Mouse (Mus musculus): ENCODE measurements around the gene Fam240a. TPM values are rescaled to one million over a fixed set of nuclear protein-coding genes. Genes with fewer than 3 reads are reported as not detected.

Gene Fam240a
- polyA plus RNA-seq, 1 experiment from 2014 or later: not detected

GRCm38 (mm10) chr9:110954681-110955445, 38.2 kb upstream of the Fam240a start:
- no peaks in the 10 kb centered on the region for H3K9me3 ChIP-seq (ENCODE audit: control insufficient read depth, low read length)
- DNase-seq (ENCODE audit: low spot score): no peak
- H3K36me3 ChIP-seq (ENCODE audit: control insufficient read depth, insufficient read depth, low read length): no peaks in the 10 kb centered on the region
- H3K4me1 ChIP-seq (replicated peaks; ENCODE audit: control insufficient read depth, insufficient read depth, low read length): no peaks in the 10 kb centered on the region
- H3K27ac ChIP-seq (ENCODE audit: low read depth): no peak overlapping the region
- no peak overlapping the region for H3K9ac ChIP-seq (ENCODE audit: low read length)
- 53% methylated on average over 2 of the region's 2 CpGs for WGBS
- peaks cover 12% of the 10 kb centered on the region; the same call in 1 of the 2 replicates for H3K27me3 ChIP-seq (replicated peaks; ENCODE audit: control insufficient read depth, insufficient read depth, low read length)
- H3K4me2 ChIP-seq (ENCODE audit: low read length): no peak overlapping the region
- H3K4me3 ChIP-seq (ENCODE audit: low read depth, low read length): no peak overlapping the region
- ATAC-seq (replicated peaks; ENCODE audit: low FRiP score, low TSS enrichment, low read depth): no peak

GRCm38 (mm10) chr9:110953550-110954461, 37.1 kb upstream of the Fam240a start:
- H3K27me3 ChIP-seq (replicated peaks; ENCODE audit: control insufficient read depth, insufficient read depth, low read length): peaks cover 12% of the 10 kb centered on the region; the same call in 1 of the 2 replicates
- peak; percentile 88 for DNase-seq (ENCODE audit: low spot score)
- H3K4me3 ChIP-seq (ENCODE audit: low read depth, low read length): peak overlapping the region; percentile 48
- H3K27ac ChIP-seq (ENCODE audit: low read depth): no peak overlapping the region
- no peaks in the 10 kb centered on the region for H3K36me3 ChIP-seq (ENCODE audit: control insufficient read depth, insufficient read depth, low read length)
- ATAC-seq (replicated peaks; ENCODE audit: low FRiP score, low TSS enrichment, low read depth): peak; percentile 73
- H3K9ac ChIP-seq (ENCODE audit: low read length): peak overlapping the region; percentile 22; the same call in 1 of the 2 replicates
- under 1% methylated on average over 44 of the region's 44 CpGs for WGBS
- H3K4me2 ChIP-seq (ENCODE audit: low read length): peak overlapping the region; percentile 90
- no peaks in the 10 kb centered on the region for H3K4me1 ChIP-seq (replicated peaks; ENCODE audit: control insufficient read depth, insufficient read depth, low read length)
- no peaks in the 10 kb centered on the region for H3K9me3 ChIP-seq (ENCODE audit: control insufficient read depth, low read length)

- Histone ChIP-seq H3K9ac (ENCODE audit: low read length) (no peak overlapping the region), H3K4me3 (ENCODE audit: low read depth, low read length) (peak overlapping the region; percentile 48), H3K27me3 (replicated peaks; ENCODE audit: control insufficient read depth, insufficient read depth, low read length) (peaks cover 12% of the 10 kb centered on the region; the same call in 1 of the 2 replicates), H3K36me3 (ENCODE audit: control insufficient read depth, insufficient read depth, low read length) (no peaks in the 10 kb centered on the region), H3K9me3 (ENCODE audit: control insufficient read depth, low read length) (no peaks in the 10 kb centered on the region), H3K27ac (ENCODE audit: low read depth) (no peak overlapping the region), H3K4me2 (ENCODE audit: low read length) (peak overlapping the region; percentile 90), H3K4me1 (replicated peaks; ENCODE audit: control insufficient read depth, insufficient read depth, low read length) (no peaks in the 10 kb centered on the region)
- WGBS: 44% methylated on average over 5 of the region's 5 CpGs
- ATAC-seq (replicated peaks; ENCODE audit: low FRiP score, low TSS enrichment, low read depth) (no peak), DNase-seq (ENCODE audit: low spot score) (no peak)
Observed at GRCm38 (mm10) chr9:110952931-110953549, 36.4 kb upstream of the Fam240a start.

- H3K4me1 ChIP-seq (replicated peaks; ENCODE audit: control insufficient read depth, insufficient read depth, low read length): no peaks in the 10 kb centered on the region
- H3K9ac ChIP-seq (ENCODE audit: low read length): no peak overlapping the region
- H3K4me2 ChIP-seq (ENCODE audit: low read length): no peak overlapping the region
- peaks cover 14% of the 10 kb centered on the region for H3K27me3 ChIP-seq (replicated peaks; ENCODE audit: control insufficient read depth, insufficient read depth, low read length)
- ATAC-seq (replicated peaks; ENCODE audit: low FRiP score, low TSS enrichment, low read depth) (no peak), DNase-seq (ENCODE audit: low spot score) (no peak)
- 61% methylated on average over 6 of the region's 6 CpGs for WGBS
- H3K9me3 ChIP-seq (ENCODE audit: control insufficient read depth, low read length): no peaks in the 10 kb centered on the region
- H3K36me3 ChIP-seq (ENCODE audit: control insufficient read depth, insufficient read depth, low read length): no peaks in the 10 kb centered on the region
- no peak overlapping the region for H3K27ac ChIP-seq (ENCODE audit: low read depth)
- no peak overlapping the region for H3K4me3 ChIP-seq (ENCODE audit: low read depth, low read length)
Observed at GRCm38 (mm10) chr9:110952398-110952797, 35.7 kb upstream of the Fam240a start.

- no peak overlapping the region for H3K27ac ChIP-seq (ENCODE audit: low read depth)
- H3K4me2 ChIP-seq (ENCODE audit: low read length): no peak overlapping the region
- DNase-seq (ENCODE audit: low spot score) (no peak), ATAC-seq (replicated peaks; ENCODE audit: low FRiP score, low TSS enrichment, low read depth) (no peak)
- H3K9ac ChIP-seq (ENCODE audit: low read length): no peak overlapping the region
- H3K4me3 ChIP-seq (ENCODE audit: low read depth, low read length): no peak overlapping the region
- peaks cover 20% of the 10 kb centered on the region for H3K27me3 ChIP-seq (replicated peaks; ENCODE audit: control insufficient read depth, insufficient read depth, low read length)
- H3K4me1 ChIP-seq (replicated peaks; ENCODE audit: control insufficient read depth, insufficient read depth, low read length): no peaks in the 10 kb centered on the region
- H3K9me3 ChIP-seq (ENCODE audit: control insufficient read depth, low read length): no peaks in the 10 kb centered on the region
- 94% methylated on average over 13 of the region's 13 CpGs for WGBS
- no peaks in the 10 kb centered on the region for H3K36me3 ChIP-seq (ENCODE audit: control insufficient read depth, insufficient read depth, low read length)
Observed at GRCm38 (mm10) chr9:110951866-110952265, 35.2 kb upstream of the Fam240a start.

GRCm38 (mm10) chr9:110951397-110951796, 34.7 kb upstream of the Fam240a start, which contains the start of gene Lrrc2:
Lrrc2 (plus strand) TSS chr9:110951545.
- H3K4me2 ChIP-seq (ENCODE audit: low read length): no peak within 1 kb of the TSS
- no peak within 1 kb of the TSS for H3K9ac ChIP-seq (ENCODE audit: low read length)
- no peaks in the 10 kb centered on the region for H3K9me3 ChIP-seq (ENCODE audit: control insufficient read depth, low read length)
- ATAC-seq (replicated peaks; ENCODE audit: low FRiP score, low TSS enrichment, low read depth) (no peak), DNase-seq (ENCODE audit: low spot score) (no peak)
- H3K27me3 ChIP-seq (replicated peaks; ENCODE audit: control insufficient read depth, insufficient read depth, low read length): peaks cover 24% of the 10 kb centered on the region
- WGBS: 75% methylated on average over 11 of the region's 11 CpGs
- no peak within 1 kb of the TSS for H3K4me3 ChIP-seq (ENCODE audit: low read depth, low read length)
- H3K27ac ChIP-seq (ENCODE audit: low read depth): no peak within 1 kb of the TSS
- no peaks in the 10 kb centered on the region for H3K36me3 ChIP-seq (ENCODE audit: control insufficient read depth, insufficient read depth, low read length)
- H3K4me1 ChIP-seq (replicated peaks; ENCODE audit: control insufficient read depth, insufficient read depth, low read length): no peaks in the 10 kb centered on the region

- H3K36me3 ChIP-seq (ENCODE audit: control insufficient read depth, insufficient read depth, low read length): no peaks in the 10 kb centered on the region
- H3K27ac ChIP-seq (ENCODE audit: low read depth): no peak overlapping the region
- DNase-seq (ENCODE audit: low spot score): no peak
- no peaks in the 10 kb centered on the region for H3K4me1 ChIP-seq (replicated peaks; ENCODE audit: control insufficient read depth, insufficient read depth, low read length)
- H3K4me2 ChIP-seq (ENCODE audit: low read length): no peak overlapping the region
- H3K27me3 ChIP-seq (replicated peaks; ENCODE audit: control insufficient read depth, insufficient read depth, low read length): peaks cover 30% of the 10 kb centered on the region
- H3K9me3 ChIP-seq (ENCODE audit: control insufficient read depth, low read length): no peaks in the 10 kb centered on the region
- 94% methylated on average over 3 of the region's 3 CpGs for WGBS
- no peak for ATAC-seq (replicated peaks; ENCODE audit: low FRiP score, low TSS enrichment, low read depth)
- H3K4me3 ChIP-seq (ENCODE audit: low read depth, low read length): no peak overlapping the region
- H3K9ac ChIP-seq (ENCODE audit: low read length): no peak overlapping the region
Observed at GRCm38 (mm10) chr9:110950109-110950508, 33.4 kb upstream of the Fam240a start.

- no peak for ATAC-seq (replicated peaks; ENCODE audit: low FRiP score, low TSS enrichment, low read depth)
- Histone ChIP-seq H3K9ac (ENCODE audit: low read length) (no peak overlapping the region), H3K4me1 (replicated peaks; ENCODE audit: control insufficient read depth, insufficient read depth, low read length) (no peaks in the 10 kb centered on the region), H3K4me2 (ENCODE audit: low read length) (no peak overlapping the region), H3K9me3 (ENCODE audit: control insufficient read depth, low read length) (no peaks in the 10 kb centered on the region), H3K27ac (ENCODE audit: low read depth) (no peak overlapping the region), H3K27me3 (replicated peaks; ENCODE audit: control insufficient read depth, insufficient read depth, low read length) (peaks cover 37% of the 10 kb centered on the region), H3K36me3 (ENCODE audit: control insufficient read depth, insufficient read depth, low read length) (no peaks in the 10 kb centered on the region), H3K4me3 (ENCODE audit: low read depth, low read length) (no peak overlapping the region)
- 52% methylated on average over 8 of the region's 8 CpGs for WGBS
- no peak for DNase-seq (ENCODE audit: low spot score)
Observed at GRCm38 (mm10) chr9:110948813-110949310, 32.2 kb upstream of the Fam240a start.

Data from intestine, embryonic 14.5 days (tissue).